In genomic region chr13:98845794-98846193, GRCm38 (mm10) we compare ENCODE assay signal across 16 mouse cellular contexts.
"Had no signal": no experiment of that assay in that cellular context is flagged by ENCODE, and none has a peak within 500 bp of the region (broad histone marks: within the 10 kb centered on the region; RNA-seq: fewer than 3 reads in every experiment).

No protein-coding gene starts in this region.

- H3K27ac ChIP-seq: liver, embryonic 13.5 days; liver, embryonic 15.5 days; macrophage; midbrain, embryonic 13.5 days; midbrain, embryonic 15.5 days; neural tube, embryonic 12.5 days; stomach, embryonic 15.5 days; stomach, postnatal 0 days had no signal

- H3K9me3 ChIP-seq: liver, embryonic 13.5 days; liver, embryonic 15.5 days; megakaryocyte, embryonic 14.5 days; midbrain, embryonic 13.5 days; midbrain, embryonic 15.5 days; neural tube, embryonic 12.5 days; stomach, embryonic 15.5 days had no signal

- H3K9ac ChIP-seq: liver, embryonic 13.5 days; liver, embryonic 15.5 days; liver, postnatal 0 days; lung, embryonic 14.5 days; midbrain, embryonic 13.5 days; midbrain, embryonic 15.5 days; neural tube, embryonic 12.5 days; stomach, embryonic 15.5 days had no signal

- H3K4me2 ChIP-seq: liver, embryonic 13.5 days; liver, embryonic 15.5 days; lung, embryonic 14.5 days; midbrain, embryonic 11.5 days; midbrain, embryonic 13.5 days; midbrain, embryonic 15.5 days; neural tube, embryonic 12.5 days; stomach, embryonic 15.5 days had no signal

- ATAC-seq: liver, postnatal 0 days; midbrain, embryonic 13.5 days; midbrain, embryonic 15.5 days had no signal

- DNase-seq: liver, embryonic 13.5 days; liver, postnatal 0 days; lung, embryonic 14.5 days; right cerebral cortex, postnatal 14 days; thymus, adult 2 months; thymus, postnatal 25 days; thymus, postnatal 4 days had no signal

- H3K4me3 ChIP-seq: liver, embryonic 13.5 days; liver, embryonic 15.5 days; megakaryocyte, embryonic 14.5 days; midbrain, embryonic 13.5 days; midbrain, embryonic 15.5 days; neural tube, embryonic 12.5 days; stomach, embryonic 15.5 days had no signal

- H3K4me1 ChIP-seq: liver, embryonic 13.5 days; liver, embryonic 15.5 days; megakaryocyte, embryonic 14.5 days; midbrain, embryonic 13.5 days; midbrain, embryonic 15.5 days; neural tube, embryonic 12.5 days; stomach, embryonic 15.5 days had no signal

- H3K27me3 ChIP-seq: liver, embryonic 13.5 days; liver, embryonic 15.5 days; megakaryocyte, embryonic 14.5 days; midbrain, embryonic 13.5 days; midbrain, embryonic 15.5 days; neural tube, embryonic 12.5 days; stomach, embryonic 15.5 days had no signal
